Mouse (Mus musculus) thymus, adult 2 months (tissue): ENCODE results near the gene Abhd13.

Source experiments
- CTCF ChIP-seq: fragments of 200-500 bp; IDR thresholded peaks from 2 replicates; pipeline ENCODE4 v1.5.1; 2012; ENCODE audit warnings: mild to moderate bottlenecking, control low read depth, low read length, moderate library complexity, borderline replicate concordance; ENCODE audit not compliant: control insufficient read depth, poor library complexity, insufficient read depth; ENCODE audit errors: extremely low read depth
- POLR2A ChIP-seq: fragments of 200-500 bp; IDR thresholded peaks from 2 replicates; pipeline ENCODE4 v1.6.1; 2012; ENCODE audit warnings: mild to moderate bottlenecking, low read length, control low read depth, moderate library complexity; ENCODE audit not compliant: control insufficient read depth, poor library complexity, insufficient read depth; ENCODE audit errors: extremely low read depth

DNA sequence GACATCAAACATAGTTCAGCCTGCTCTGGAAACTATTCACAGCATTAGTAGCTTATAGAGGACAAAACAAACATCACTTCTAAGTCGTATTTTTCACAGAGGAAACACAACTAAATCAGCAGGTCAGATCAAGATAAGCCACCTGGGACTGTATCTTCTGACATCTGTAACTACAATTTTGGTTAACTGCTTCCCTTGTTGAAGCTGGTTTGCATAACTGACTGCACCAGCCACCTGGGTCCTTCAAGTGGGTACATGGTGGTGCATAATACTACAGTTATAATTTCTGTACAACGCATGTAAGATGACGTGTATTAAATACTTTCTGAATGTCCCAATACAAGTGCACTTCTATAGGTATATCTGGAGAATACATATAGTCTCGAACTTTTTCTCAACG is 2.2 kb upstream of the Abhd13 start:
- no peak for TF ChIP-seq CTCF
- no peak for TF ChIP-seq POLR2A
